Mouse (Mus musculus) liver, embryonic 16.5 days (tissue): ENCODE data around the gene Coa5. TPM values are rescaled to one million over a fixed set of nuclear protein-coding genes. Genes with fewer than 3 reads are reported as not detected.

Source experiments
- ATAC-seq: fragments of 200-750 bp; cut with Nextera tagmentation; 2 replicates; pipeline ENCODE4 v1.8.0; 2017; ENCODE audit warnings: low read depth, mild to moderate bottlenecking, moderate number of reproducible peaks, moderate library complexity
- H3K27ac ChIP-seq: fragments of 300-500 bp; sonication (generic); 2 replicates; pipeline ENCODE4 v1.5.1; 2014; ENCODE audit warnings: mild to moderate bottlenecking, low read length
- H3K27me3 ChIP-seq: fragments of 300-500 bp; sonication (generic); 2 replicates; pipeline ENCODE4 v1.6.1; 2014; ENCODE audit warnings: low read depth, low read length, mixed read lengths; ENCODE audit not compliant: control insufficient read depth, insufficient read depth
- H3K36me3 ChIP-seq: fragments of 300-500 bp; sonication (generic); 2 replicates; pipeline ENCODE4 v1.6.1; 2014; ENCODE audit warnings: mild to moderate bottlenecking; ENCODE audit not compliant: control insufficient read depth, insufficient read depth
- H3K4me1 ChIP-seq: fragments of 300-500 bp; sonication (generic); 2 replicates; pipeline ENCODE4 v1.6.1; 2014; ENCODE audit warnings: low read depth, low read length, mixed read lengths; ENCODE audit not compliant: control insufficient read depth
- H3K4me2 ChIP-seq: fragments of 300-500 bp; sonication (generic); 2 replicates; pipeline ENCODE4 v1.6.1; 2014; ENCODE audit warnings: low read depth, low read length, mixed read lengths
- H3K4me3 ChIP-seq: fragments of 300-500 bp; sonication (generic); 2 replicates; pipeline ENCODE4 v1.5.1; 2014; ENCODE audit warnings: low read depth, mild to moderate bottlenecking, low read length
- H3K9ac ChIP-seq: fragments of 300-500 bp; sonication (generic); 2 replicates; pipeline ENCODE4 v1.6.1; 2014; ENCODE audit warnings: low read depth, low read length
- H3K9me3 ChIP-seq: fragments of 300-500 bp; sonication (generic); replicated peaks from 2 replicates; pipeline ENCODE4 v1.6.1; 2016; ENCODE audit warnings: low read length; ENCODE audit not compliant: control insufficient read depth
- WGBS: fragments of 180-500 bp; shearing (Covaris S2); extraction: QIAGEN DNeasy Blood & Tissue Kit; methylation state at CpG from one replicate; pipeline ENCODE4 v1.1.7; 2014; ENCODE audit not compliant: insufficient replicate concordance; 5-methylcytosine and 5-hydroxymethylcytosine counted together
- polyA plus RNA-seq: library from polyadenylated mRNA; unstranded; fragments of >200 nt; fragmentation: Nextera tagmentation; extraction: Ambion mirVana; gene quantifications from 2 replicates; pipeline ENCODE4 v1.2.1, GENCODE M21; 2015

The Coa5 gene
- polyA plus RNA-seq, 1 experiment from 2014 or later = 24.3 TPM

DNA sequence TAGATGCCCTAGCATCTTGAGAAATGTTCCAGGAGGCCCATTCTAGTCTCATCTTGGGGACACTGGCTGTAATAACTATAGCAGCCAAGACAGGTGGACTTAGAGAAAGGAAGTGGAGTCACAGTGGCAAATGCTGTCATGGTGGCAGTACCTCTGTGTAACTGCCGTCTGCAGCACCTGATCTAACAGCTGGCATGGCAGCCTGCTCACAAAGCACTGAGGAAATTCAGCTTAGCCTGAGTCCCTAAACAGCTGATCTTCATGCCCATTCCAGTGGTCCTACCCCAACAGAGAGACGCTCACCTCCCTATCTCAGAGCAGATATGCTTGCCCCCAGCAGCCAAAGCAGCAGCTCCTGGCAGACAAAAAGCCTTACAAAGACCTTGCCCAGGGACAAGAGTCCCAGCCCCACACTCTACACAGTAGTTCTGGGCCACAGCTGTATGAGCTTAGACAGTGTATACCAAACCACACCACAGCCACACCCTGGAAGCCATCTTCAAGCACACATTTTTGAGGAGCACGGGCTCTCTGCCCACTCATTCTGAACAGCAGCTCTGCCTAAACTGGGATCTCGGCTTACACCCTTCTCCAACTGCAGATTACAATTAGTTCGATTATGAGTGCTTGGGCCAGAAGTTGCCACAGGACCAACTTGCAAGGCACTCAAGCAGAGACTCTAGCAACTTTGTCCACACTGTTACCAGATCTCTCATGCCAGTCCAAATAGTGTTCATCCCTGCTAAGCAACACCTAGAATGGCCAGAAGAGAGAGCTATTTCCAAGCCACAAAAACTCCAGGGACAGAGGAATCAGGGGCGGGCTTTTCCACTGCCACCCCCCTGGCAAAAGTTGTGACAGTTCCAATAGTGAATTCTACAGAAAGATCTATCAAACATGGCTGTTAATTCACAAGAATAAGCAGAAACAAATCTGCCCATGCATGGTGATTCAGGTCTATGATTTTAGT is 41.6 kb upstream of the Coa5 start:
- H3K36me3 ChIP-seq = no peaks in the 10 kb centered on the region
- no peak overlapping the region for H3K9ac ChIP-seq
- WGBS = 57% methylated on average over 6 of the region's 6 CpGs
- H3K27ac ChIP-seq = no peak overlapping the region
- no peak overlapping the region for H3K4me2 ChIP-seq
- no peak overlapping the region for H3K4me3 ChIP-seq
- no peaks in the 10 kb centered on the region for H3K9me3 ChIP-seq
- H3K27me3 ChIP-seq = no peaks in the 10 kb centered on the region
- no peak for ATAC-seq
- peaks cover under 1% of the 10 kb centered on the region; the same call in 1 of the 2 replicates for H3K4me1 ChIP-seq

DNA sequence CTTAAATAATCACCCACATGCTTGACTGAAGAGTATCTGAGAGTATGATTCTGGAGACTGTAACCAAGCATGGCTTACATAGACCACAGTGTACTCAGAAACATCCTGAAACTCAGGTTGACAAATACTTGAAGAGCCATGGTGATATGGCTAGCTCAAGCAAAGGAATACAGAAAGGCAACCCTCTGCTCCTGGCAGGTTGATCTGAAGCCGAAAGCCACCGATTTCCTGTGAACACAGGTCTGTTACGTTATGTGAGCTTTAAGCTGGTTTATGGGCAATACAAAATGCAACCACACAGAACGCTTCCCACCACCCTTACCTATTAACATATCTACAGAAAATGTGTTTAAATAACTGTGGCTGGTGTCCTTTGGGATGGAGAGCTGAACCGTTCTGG is 39.1 kb upstream of the Coa5 start:
- Histone ChIP-seq H3K9ac (no peak overlapping the region), H3K27ac (no peak overlapping the region), H3K4me1 (no peaks in the 10 kb centered on the region; the same call in 1 of the 2 replicates), H3K4me2 (no peak overlapping the region), H3K9me3 (no peaks in the 10 kb centered on the region), H3K27me3 (no peaks in the 10 kb centered on the region), H3K4me3 (no peak overlapping the region), H3K36me3 (no peaks in the 10 kb centered on the region)
- ATAC-seq = no peak
- WGBS = 77% methylated on average over 5 of the region's 5 CpGs

- H3K9ac ChIP-seq = no peak overlapping the region
- WGBS = 71% methylated on average over 4 of the region's 4 CpGs
- no peaks in the 10 kb centered on the region for H3K9me3 ChIP-seq
Measured at GRCm38 (mm10) chr1:37467806-37468205, 37.9 kb upstream of the Coa5 start.

GRCm38 (mm10) chr1:37466322-37466995 is 36.6 kb upstream of the Coa5 start:
- 54% methylated on average over 3 of the region's 3 CpGs for whole genome bisulfite sequencing
- no peak for ATAC-seq
- H3K27ac ChIP-seq = no peak overlapping the region

More at GRCm38 (mm10) chr1:37467806-37468205, 37.9 kb upstream of the Coa5 start:
- Histone ChIP-seq H3K36me3 (no peaks in the 10 kb centered on the region), H3K4me2 (no peak overlapping the region), H3K4me3 (no peak overlapping the region), H3K27ac (no peak overlapping the region), H3K27me3 (no peaks in the 10 kb centered on the region), H3K4me1 (no peaks in the 10 kb centered on the region; the same call in 1 of the 2 replicates)
- ATAC-seq = no peak

DNA sequence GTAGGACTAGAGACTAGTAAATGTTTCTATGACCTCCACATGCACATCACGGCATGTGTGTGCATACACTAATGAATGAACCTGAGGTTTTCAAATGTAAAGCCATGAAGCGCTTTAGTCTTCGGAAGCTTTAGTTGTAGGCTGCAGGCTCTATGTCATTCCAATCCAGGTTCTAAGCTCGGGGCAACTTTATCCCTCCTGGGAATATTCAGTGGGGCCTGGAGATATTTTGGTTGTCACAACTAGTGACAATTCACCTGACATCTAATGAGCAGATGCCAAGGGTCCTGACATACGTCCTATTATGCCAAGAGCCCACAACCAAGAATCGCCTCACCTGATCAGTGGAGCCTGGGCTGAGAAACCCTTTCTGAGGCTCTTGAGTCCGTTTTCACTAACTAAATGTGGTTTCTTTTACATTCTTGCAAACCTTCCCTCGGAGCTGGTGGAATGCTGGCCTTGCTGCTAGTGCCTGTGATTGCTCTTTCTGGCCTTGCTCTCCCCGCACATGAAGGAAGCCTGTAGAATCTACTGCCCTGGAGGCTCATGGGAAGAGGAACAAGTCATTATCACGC is 35.1 kb upstream of the Coa5 start:
- no peak for ATAC-seq
- H3K27ac ChIP-seq = no peak overlapping the region
- H3K36me3 ChIP-seq = no peaks in the 10 kb centered on the region
- H3K4me3 ChIP-seq = no peak overlapping the region
- no peaks in the 10 kb centered on the region for H3K27me3 ChIP-seq
- no peak overlapping the region for H3K9ac ChIP-seq
- no peaks in the 10 kb centered on the region for H3K4me1 ChIP-seq
- H3K4me2 ChIP-seq = no peak overlapping the region
- H3K9me3 ChIP-seq = no peaks in the 10 kb centered on the region
- 69% methylated on average over 10 of the region's 10 CpGs for WGBS

More at GRCm38 (mm10) chr1:37466322-37466995, 36.6 kb upstream of the Coa5 start:
- no peak overlapping the region for H3K4me2 ChIP-seq
- no peaks in the 10 kb centered on the region; the same call in 1 of the 2 replicates for H3K4me1 ChIP-seq
- no peaks in the 10 kb centered on the region for H3K36me3 ChIP-seq
- H3K9ac ChIP-seq = no peak overlapping the region
- H3K4me3 ChIP-seq = no peak overlapping the region
- H3K27me3 ChIP-seq = no peaks in the 10 kb centered on the region
- H3K9me3 ChIP-seq = no peaks in the 10 kb centered on the region

GRCm38 (mm10) chr1:37457546-37457945 is 27.6 kb upstream of the Coa5 start:
- Histone ChIP-seq H3K4me3 (no peak overlapping the region), H3K27me3 (no peaks in the 10 kb centered on the region), H3K9ac (no peak overlapping the region), H3K4me2 (no peak overlapping the region), H3K27ac (no peak overlapping the region), H3K4me1 (no peaks in the 10 kb centered on the region), H3K9me3 (no peaks in the 10 kb centered on the region), H3K36me3 (no peaks in the 10 kb centered on the region)
- no peak for ATAC-seq
- 73% methylated on average over 7 of the region's 7 CpGs for WGBS

GRCm38 (mm10) chr1:37451270-37451669 is 21.4 kb upstream of the Coa5 start:
- H3K4me2 ChIP-seq = no peak overlapping the region
- WGBS = 82% methylated on average over 8 of the region's 8 CpGs
- no peaks in the 10 kb centered on the region for H3K27me3 ChIP-seq
- no peaks in the 10 kb centered on the region for H3K36me3 ChIP-seq
- ATAC-seq = no peak
- H3K9me3 ChIP-seq = no peaks in the 10 kb centered on the region
- H3K4me3 ChIP-seq = no peak overlapping the region
- no peak overlapping the region for H3K9ac ChIP-seq
- H3K27ac ChIP-seq = no peak overlapping the region
- H3K4me1 ChIP-seq = no peaks in the 10 kb centered on the region

DNA sequence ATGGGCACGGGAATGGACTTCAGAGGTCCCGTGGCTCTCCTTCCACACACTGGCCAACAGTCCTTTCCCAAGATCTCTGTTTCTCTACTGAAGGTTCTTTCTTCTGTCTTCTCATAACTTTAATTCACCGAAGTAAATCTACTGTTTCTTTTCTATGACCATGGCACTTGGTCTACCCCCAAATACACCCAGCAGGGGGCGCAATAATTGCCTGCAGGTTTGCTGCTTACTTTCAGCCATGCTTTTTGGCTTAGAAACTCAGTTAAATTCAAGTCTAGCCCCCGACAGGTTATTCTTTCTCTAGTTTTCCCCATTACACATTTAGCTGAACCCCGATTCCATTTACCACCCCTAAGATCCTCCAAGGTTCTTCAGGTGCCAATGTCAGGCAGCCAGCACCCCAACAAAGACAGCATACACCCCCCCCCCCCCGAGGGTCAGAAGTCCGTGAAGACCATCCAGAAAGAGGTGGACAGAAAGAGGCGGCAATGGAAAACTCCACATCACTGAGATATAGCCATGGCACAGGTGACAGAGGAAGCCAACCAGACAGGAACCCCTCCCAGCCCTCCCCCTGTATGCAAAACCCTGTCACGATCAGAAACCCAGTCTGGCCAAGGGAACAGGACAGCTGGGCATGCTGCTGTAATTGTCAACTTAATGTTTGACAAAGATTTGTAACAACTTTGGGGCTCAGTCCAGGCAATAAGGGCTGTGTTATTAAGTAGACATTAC is 18.6 kb upstream of the Coa5 start:
- H3K27me3 ChIP-seq = no peaks in the 10 kb centered on the region
- no peak overlapping the region for H3K4me3 ChIP-seq
- H3K9me3 ChIP-seq = no peaks in the 10 kb centered on the region
- H3K4me2 ChIP-seq = no peak overlapping the region
- no peak for ATAC-seq
- no peaks in the 10 kb centered on the region for H3K36me3 ChIP-seq
- WGBS = 60% methylated on average over 10 of the region's 10 CpGs
- no peak overlapping the region for H3K27ac ChIP-seq
- H3K4me1 ChIP-seq = no peaks in the 10 kb centered on the region
- no peak overlapping the region for H3K9ac ChIP-seq
